Mouse (Mus musculus) midbrain, embryonic 11.5 days (tissue): Measurements from ENCODE around the gene Fuca2. TPM values are rescaled to one million over a fixed set of nuclear protein-coding genes. Genes with fewer than 3 reads are reported as not detected.

Experiments
- ATAC-seq: fragments of 200-750 bp; cut with Nextera tagmentation; 2 replicates; pipeline ENCODE4 v1.8.0; 2017; ENCODE audit warnings: moderate TSS enrichment, moderate library complexity; ENCODE audit not compliant: low FRiP score
- DNase-seq: peaks from one replicate; pipeline ENCODE4 v3.0.0; 2015; ENCODE audit warnings: low spot score; ENCODE audit errors: missing footprints
- H3K27ac ChIP-seq: fragments of 300-500 bp; sonication (generic); 2 replicates; pipeline ENCODE4 v1.5.1; 2014; ENCODE audit warnings: low read depth, low read length
- H3K27me3 ChIP-seq: fragments of 300-500 bp; sonication (generic); 2 replicates; pipeline ENCODE4 v1.6.1; 2014; ENCODE audit warnings: mild to moderate bottlenecking, low read length, moderate library complexity, mixed read lengths; ENCODE audit not compliant: control insufficient read depth, insufficient read depth
- H3K36me3 ChIP-seq: fragments of 300-500 bp; sonication (generic); 2 replicates; pipeline ENCODE4 v1.6.1; 2014; ENCODE audit warnings: mild to moderate bottlenecking, low read length, moderate library complexity, mixed read lengths; ENCODE audit not compliant: control insufficient read depth, insufficient read depth
- H3K4me1 ChIP-seq: fragments of 300-500 bp; sonication (generic); 2 replicates; pipeline ENCODE4 v1.6.1; 2014; ENCODE audit warnings: low read length; ENCODE audit not compliant: control insufficient read depth, insufficient read depth
- H3K4me2 ChIP-seq: fragments of 300-500 bp; sonication (generic); 2 replicates; pipeline ENCODE4 v1.6.1; 2014; ENCODE audit warnings: mild to moderate bottlenecking, moderate library complexity
- H3K4me3 ChIP-seq: fragments of 300-500 bp; sonication (generic); 2 replicates; pipeline ENCODE4 v1.5.1; 2014; ENCODE audit warnings: low read depth, low read length
- H3K9ac ChIP-seq: fragments of 300-500 bp; sonication (generic); 2 replicates; pipeline ENCODE4 v1.6.1; 2014; ENCODE audit warnings: low read length
- H3K9me3 ChIP-seq: fragments of 300-500 bp; sonication (generic); 2 replicates; pipeline ENCODE4 v1.6.1; 2016; ENCODE audit warnings: low read length; ENCODE audit not compliant: control insufficient read depth
- WGBS: fragments of 180-500 bp; shearing (Covaris S2); extraction: QIAGEN DNeasy Blood & Tissue Kit; methylation state at CpG from one replicate; pipeline ENCODE4 v1.1.7; 2014; 5-methylcytosine and 5-hydroxymethylcytosine counted together
- polyA plus RNA-seq: library from polyadenylated mRNA; unstranded; fragments of >200 nt; fragmentation: Nextera tagmentation; extraction: Ambion mirVana; gene quantifications from 2 replicates; pipeline ENCODE4 v1.2.1, GENCODE M21; 2014

Gene Fuca2
- polyA plus RNA-seq, 1 experiment from 2014 or later, result 26.0 TPM

DNA sequence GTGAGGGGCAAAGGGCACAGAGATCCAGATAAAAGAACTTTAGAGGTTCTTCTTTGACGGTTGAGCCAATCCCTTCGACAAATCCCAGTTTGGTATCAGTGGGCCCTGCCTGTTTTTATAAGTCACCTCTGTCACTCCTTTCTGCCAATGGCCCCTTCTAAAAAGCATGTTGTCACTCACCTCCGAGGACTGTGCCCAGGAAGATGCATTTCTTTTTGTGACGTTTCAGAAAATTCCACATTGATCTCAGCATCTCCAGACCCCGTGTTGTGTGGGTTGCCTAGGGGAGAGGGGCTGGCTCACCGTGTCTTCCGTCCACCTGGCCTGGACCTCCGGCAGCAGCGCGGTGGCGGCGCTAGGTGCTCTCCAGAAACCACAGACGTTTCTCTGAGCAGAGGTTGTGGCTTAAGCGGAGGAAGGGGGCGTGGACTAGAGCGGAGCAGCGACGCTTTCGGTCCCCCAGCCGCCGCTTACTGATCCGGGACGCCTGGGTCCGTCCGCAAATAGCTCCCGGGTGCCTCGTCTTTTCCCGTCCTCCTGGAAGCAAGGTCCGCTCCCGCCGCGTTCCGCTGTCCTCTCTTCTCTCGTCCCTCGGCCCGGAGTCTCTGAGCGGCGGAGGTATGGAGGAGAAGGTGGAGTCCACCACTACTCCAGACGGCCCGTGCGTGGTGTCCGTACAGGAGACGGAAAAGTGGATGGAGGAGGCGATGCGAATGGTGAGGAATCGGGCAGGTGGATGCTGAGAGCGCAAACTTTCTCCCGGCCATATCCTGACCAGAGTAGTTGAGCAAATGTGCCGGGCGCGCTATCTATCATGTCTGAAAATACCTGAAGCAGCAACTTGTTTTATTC is 53.5 kb downstream of the Fuca2 start, which contains the start of the genes Adat2 and Pex3:
Gene Adat2, plus strand, starts transcription at position 249 of the 852 bp plus-strand sequence.
Gene Pex3, minus strand, starts transcription at position 497 of the 852 bp plus-strand sequence.
- no peaks in the 10 kb centered on the region for H3K9me3 ChIP-seq
- DNase-seq (peak; percentile 99), ATAC-seq (peak; percentile 97)
- H3K4me2 ChIP-seq, result peak within 1 kb of the TSS; percentile 74
- no peak within 1 kb of the TSS for H3K27ac ChIP-seq
- H3K36me3 ChIP-seq, result no peaks in the 10 kb centered on the region
- WGBS, result under 1% methylated on average over 51 of the region's 51 CpGs
- no peaks in the 10 kb centered on the region for H3K27me3 ChIP-seq
- peak within 1 kb of the TSS; percentile 90 for H3K9ac ChIP-seq
- H3K4me1 ChIP-seq, result peaks cover 3% of the 10 kb centered on the region; the same call in 1 of the 2 replicates
- peak within 1 kb of the TSS; percentile 69 for H3K4me3 ChIP-seq

DNA sequence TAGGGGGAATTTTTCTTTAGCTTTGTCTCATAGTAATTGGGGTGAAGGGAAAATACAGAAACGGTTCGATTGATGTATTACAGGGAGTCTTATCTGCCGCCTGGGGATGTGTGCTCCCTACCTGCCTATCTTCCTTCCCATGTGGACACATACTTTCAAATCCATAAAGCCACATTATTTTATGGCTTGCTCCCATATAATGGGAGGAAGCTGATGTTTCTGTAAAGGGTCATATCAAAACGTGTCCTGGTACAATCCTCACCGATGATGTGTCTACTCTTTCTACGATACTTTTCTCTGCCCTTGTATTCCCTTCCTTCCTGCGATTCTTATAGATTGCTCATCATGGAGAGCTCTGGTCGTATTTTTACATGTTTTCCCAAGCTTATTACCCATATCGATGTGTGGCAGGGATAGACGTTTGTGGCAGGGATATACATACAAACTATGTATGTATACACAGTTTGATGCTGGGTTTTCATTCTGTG is 54.2 kb downstream of the Fuca2 start:
- Histone ChIP-seq H3K9me3 (no peaks in the 10 kb centered on the region), H3K27me3 (no peaks in the 10 kb centered on the region), H3K4me1 (peaks cover 3% of the 10 kb centered on the region; the same call in 1 of the 2 replicates), H3K27ac (no peak overlapping the region), H3K36me3 (no peaks in the 10 kb centered on the region), H3K4me3 (peak overlapping the region; percentile 69), H3K4me2 (peak overlapping the region; percentile 74), H3K9ac (peak overlapping the region; percentile 90)
- WGBS, result 33% methylated on average over 10 of the region's 10 CpGs
- DNase-seq, result peak; percentile 90
- peak; percentile 34 for ATAC-seq

- ATAC-seq, result no peak
- Histone ChIP-seq H3K4me1 (peaks cover 3% of the 10 kb centered on the region; the same call in 1 of the 2 replicates), H3K27ac (no peak overlapping the region), H3K9me3 (no peaks in the 10 kb centered on the region), H3K36me3 (no peaks in the 10 kb centered on the region), H3K4me2 (no peak overlapping the region), H3K4me3 (no peak overlapping the region), H3K27me3 (no peaks in the 10 kb centered on the region), H3K9ac (no peak overlapping the region)
- WGBS, result 95% methylated on average over 1 of the region's 1 CpGs
- no peak for DNase-seq
Measured at GRCm38 (mm10) chr10:13554316-13554715, 55.0 kb downstream of the Fuca2 start.

GRCm38 (mm10) chr10:13560014-13560674 is 60.8 kb downstream of the Fuca2 start:
- DNase-seq (no peak), ATAC-seq (no peak)
- no peak overlapping the region for H3K27ac ChIP-seq
- no peaks in the 10 kb centered on the region for H3K27me3 ChIP-seq
- WGBS, result 90% methylated on average over 13 of the region's 13 CpGs
- H3K9me3 ChIP-seq, result no peaks in the 10 kb centered on the region
- no peaks in the 10 kb centered on the region for H3K36me3 ChIP-seq
- no peaks in the 10 kb centered on the region for H3K4me1 ChIP-seq
- no peak overlapping the region for H3K9ac ChIP-seq
- no peak overlapping the region for H3K4me2 ChIP-seq
- H3K4me3 ChIP-seq, result no peak overlapping the region

DNA sequence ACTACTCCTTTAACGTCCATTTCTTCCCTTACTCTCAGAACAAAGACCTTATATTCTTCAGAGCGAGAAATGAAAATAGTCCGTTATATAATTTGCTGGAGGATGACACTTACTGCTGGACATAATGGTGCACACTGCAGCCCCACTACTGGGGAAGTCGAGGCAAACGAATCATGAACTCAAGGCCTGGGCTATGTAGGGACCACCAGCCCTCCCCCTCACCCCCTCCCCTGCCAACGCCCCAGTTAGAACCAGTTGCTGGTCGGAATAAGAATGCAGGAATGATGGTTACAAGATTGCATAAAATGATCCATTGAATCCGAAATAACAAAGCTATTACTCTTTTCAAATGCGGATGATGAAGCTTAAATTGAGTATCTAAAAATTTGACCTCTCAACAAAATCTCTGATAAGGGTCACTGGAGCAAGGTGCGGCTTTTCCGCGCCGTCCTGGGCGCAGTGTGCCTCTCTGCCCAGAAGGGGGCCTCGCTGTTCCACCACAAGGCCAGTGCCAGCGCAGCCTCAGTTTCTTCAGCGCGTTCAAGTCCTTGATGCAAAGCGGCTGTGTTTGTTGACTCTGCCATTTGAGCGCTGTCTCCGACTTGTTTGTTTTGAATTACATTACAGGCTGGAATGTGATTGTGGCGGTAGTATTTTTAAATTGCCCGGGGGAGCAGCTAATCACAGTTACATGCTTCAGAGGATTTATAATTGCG is 65.2 kb downstream of the Fuca2 start:
- no peak overlapping the region for H3K9ac ChIP-seq
- WGBS, result 28% methylated on average over 24 of the region's 24 CpGs
- H3K27ac ChIP-seq, result no peak overlapping the region
- peak overlapping the region; percentile 32 for H3K4me2 ChIP-seq
- peak; percentile 92 for DNase-seq
- no peaks in the 10 kb centered on the region for H3K27me3 ChIP-seq
- H3K36me3 ChIP-seq, result no peaks in the 10 kb centered on the region
- no peak overlapping the region for H3K4me3 ChIP-seq
- peak; percentile 79 for ATAC-seq
- no peaks in the 10 kb centered on the region for H3K4me1 ChIP-seq
- no peaks in the 10 kb centered on the region for H3K9me3 ChIP-seq

DNA sequence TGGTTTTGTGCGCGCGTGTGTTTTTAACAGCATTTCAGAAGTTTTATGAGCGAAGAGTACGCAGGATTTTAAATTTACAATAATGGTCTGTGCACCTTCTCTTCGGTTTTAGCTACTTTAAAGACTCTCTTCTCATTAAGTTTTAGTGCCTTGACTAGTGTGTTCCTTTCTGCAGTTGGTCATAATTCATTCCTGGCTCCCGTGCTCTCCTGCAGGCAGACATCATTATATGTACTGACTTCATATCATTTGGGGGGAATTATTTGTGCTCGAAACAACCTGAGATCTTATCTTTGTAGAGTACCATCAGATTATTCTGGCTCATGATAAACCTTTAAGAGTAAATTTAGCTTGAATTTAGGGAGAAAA is 65.7 kb downstream of the Fuca2 start:
- Histone ChIP-seq H3K4me3 (no peak overlapping the region), H3K9ac (no peak overlapping the region), H3K27ac (no peak overlapping the region), H3K36me3 (no peaks in the 10 kb centered on the region), H3K27me3 (no peaks in the 10 kb centered on the region), H3K9me3 (no peaks in the 10 kb centered on the region), H3K4me2 (peak overlapping the region; percentile 32), H3K4me1 (no peaks in the 10 kb centered on the region)
- no peak for DNase-seq
- 69% methylated on average over 8 of the region's 8 CpGs for WGBS
- ATAC-seq, result no peak

GRCm38 (mm10) chr10:13566393-13566792 is 67.1 kb downstream of the Fuca2 start:
- H3K9ac ChIP-seq, result no peak overlapping the region
- ATAC-seq, result no peak
- H3K27me3 ChIP-seq, result no peaks in the 10 kb centered on the region
- no peaks in the 10 kb centered on the region for H3K36me3 ChIP-seq
- H3K4me1 ChIP-seq, result no peaks in the 10 kb centered on the region
- no peak for DNase-seq
- 61% methylated on average over 13 of the region's 13 CpGs for WGBS
- no peak overlapping the region for H3K4me2 ChIP-seq
- H3K4me3 ChIP-seq, result no peak overlapping the region
- no peaks in the 10 kb centered on the region for H3K9me3 ChIP-seq
- H3K27ac ChIP-seq, result no peak overlapping the region
